Mouse (Mus musculus) WW6 (cell line): ENCODE measurements around the gene Ptprn2.

Experiments used
- DNase-seq: peaks from one replicate; pipeline ENCODE4 v3.0.0-alpha.2; 2013; ENCODE audit warnings: low read depth, low spot score

Ptprn2 gene

GRCm38 (mm10) chr12:116641339-116642190 lies 156.0 kb downstream of the Ptprn2 start:
- no peak for DNase-seq

- DNase-seq = no peak
Observed at GRCm38 (mm10) chr12:116642191-116642549, 156.7 kb downstream of the Ptprn2 start.

GRCm38 (mm10) chr12:116646771-116647170 lies 161.3 kb downstream of the Ptprn2 start:
- no peak for DNase-seq

GRCm38 (mm10) chr12:116648584-116649206 lies 163.2 kb downstream of the Ptprn2 start:
- no peak for DNase-seq

GRCm38 (mm10) chr12:116653684-116654083 lies 168.2 kb downstream of the Ptprn2 start:
- no peak for DNase-seq

- no peak for DNase-seq
Observed at GRCm38 (mm10) chr12:116660076-116660475, 174.6 kb downstream of the Ptprn2 start.

GRCm38 (mm10) chr12:116661018-116661417 lies 175.5 kb downstream of the Ptprn2 start:
- DNase-seq = no peak

- no peak for DNase-seq
Observed at GRCm38 (mm10) chr12:116677701-116678100, 192.2 kb downstream of the Ptprn2 start.

- no peak for DNase-seq
Observed at GRCm38 (mm10) chr12:116689832-116690231, 204.3 kb downstream of the Ptprn2 start.

- no peak for DNase-seq
Observed at GRCm38 (mm10) chr12:116709535-116709934, 224.0 kb downstream of the Ptprn2 start.

- no peak for DNase-seq
Observed at GRCm38 (mm10) chr12:116710716-116711115, 225.2 kb downstream of the Ptprn2 start.

- no peak for DNase-seq
Observed at GRCm38 (mm10) chr12:116711133-116711532, 225.6 kb downstream of the Ptprn2 start.

- DNase-seq = no peak
Observed at GRCm38 (mm10) chr12:116713096-116713495, 227.6 kb downstream of the Ptprn2 start.

- no peak for DNase-seq
Observed at GRCm38 (mm10) chr12:116721062-116721461, 235.5 kb downstream of the Ptprn2 start.

GRCm38 (mm10) chr12:116740141-116740540 lies 254.6 kb downstream of the Ptprn2 start:
- no peak for DNase-seq

GRCm38 (mm10) chr12:116741300-116741699 lies 255.8 kb downstream of the Ptprn2 start:
- DNase-seq = no peak

GRCm38 (mm10) chr12:116746401-116746800 lies 260.9 kb downstream of the Ptprn2 start:
- no peak for DNase-seq

GRCm38 (mm10) chr12:116752784-116753183 lies 267.3 kb downstream of the Ptprn2 start:
- DNase-seq = no peak

GRCm38 (mm10) chr12:116763961-116764360 lies 278.4 kb downstream of the Ptprn2 start:
- no peak for DNase-seq

GRCm38 (mm10) chr12:116770911-116771310 lies 285.4 kb downstream of the Ptprn2 start:
- no peak for DNase-seq

- DNase-seq = no peak
Observed at GRCm38 (mm10) chr12:116771493-116771892, 286.0 kb downstream of the Ptprn2 start.

- no peak for DNase-seq
Observed at GRCm38 (mm10) chr12:116772081-116772566, 286.6 kb downstream of the Ptprn2 start.

GRCm38 (mm10) chr12:116773344-116773743 lies 287.8 kb downstream of the Ptprn2 start:
- DNase-seq = no peak
